Mouse (Mus musculus) gastrocnemius, postnatal 10 days (tissue): Measurements from ENCODE around the gene Cphx2. TPM values are rescaled to one million over a fixed set of nuclear protein-coding genes. Genes with fewer than 3 reads are reported as not detected.
"Not testable (repeated sequence)": the region's sequence is repeated elsewhere in the genome, so short reads cannot be mapped to it uniquely, and the experiment has no call there.

Experiments
- DNase-seq: peaks from one replicate; pipeline ENCODE4 v3.0.0; 2021; ENCODE audit warnings: mixed read lengths
- long read RNA-seq, 2 experiments: library from polyadenylated mRNA; stranded (forward); transcript quantifications; one replicate each; pipeline ENCODE4 v2.0.0; 2021
- total RNA-seq, 2 experiments: library from RNA; stranded (reverse); gene quantifications; 2 replicates each; pipeline ENCODE4 v1.2.3; 2021

Gene Cphx2
- not detected for total RNA-seq
- long read RNA-seq, experiment 1, result 0 reads
- long read RNA-seq, experiment 2, result 0 reads

- DNase-seq, result not testable (repeated sequence)
Measured at GRCm38 (mm10) chr14:26081216-26081615, at the start of gene Cphx2. TSS of gene Cphx2 (plus strand) at chr14:26081516.

- not testable (repeated sequence) for DNase-seq
Measured at GRCm38 (mm10) chr14:26034364-26034763, 47.0 kb upstream of the Cphx2 start.

- DNase-seq, result not testable (repeated sequence)
Measured at GRCm38 (mm10) chr14:26035439-26035838, 45.9 kb upstream of the Cphx2 start.

- DNase-seq, result not testable (repeated sequence)
Measured at GRCm38 (mm10) chr14:26042611-26043010, 38.7 kb upstream of the Cphx2 start, which contains the start of gene Gm9780. TSS of gene Gm9780 (minus strand) at chr14:26042711.

DNA sequence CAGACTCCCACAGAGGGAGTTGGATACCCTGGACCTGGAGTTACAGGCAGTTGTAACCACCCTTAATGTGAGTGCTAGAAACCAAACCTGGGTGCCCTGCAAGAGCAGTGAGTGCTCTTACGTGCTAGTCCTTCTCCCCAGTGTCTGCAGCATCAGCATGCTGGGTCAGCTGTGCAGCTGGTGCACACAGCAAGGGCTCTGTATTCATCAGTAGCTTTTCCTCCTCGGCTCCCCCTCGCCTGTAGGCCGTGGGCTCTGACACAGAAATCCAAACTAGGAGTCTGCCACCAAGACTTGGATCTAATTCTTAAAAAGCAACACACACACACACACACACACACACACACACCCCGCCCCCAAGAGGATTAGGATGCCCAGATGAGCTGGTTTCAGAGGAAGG is 36.3 kb upstream of the Cphx2 start:
- not testable (repeated sequence) for DNase-seq

GRCm38 (mm10) chr14:26047026-26047425 is 34.3 kb upstream of the Cphx2 start:
- DNase-seq, result not testable (repeated sequence)

DNA sequence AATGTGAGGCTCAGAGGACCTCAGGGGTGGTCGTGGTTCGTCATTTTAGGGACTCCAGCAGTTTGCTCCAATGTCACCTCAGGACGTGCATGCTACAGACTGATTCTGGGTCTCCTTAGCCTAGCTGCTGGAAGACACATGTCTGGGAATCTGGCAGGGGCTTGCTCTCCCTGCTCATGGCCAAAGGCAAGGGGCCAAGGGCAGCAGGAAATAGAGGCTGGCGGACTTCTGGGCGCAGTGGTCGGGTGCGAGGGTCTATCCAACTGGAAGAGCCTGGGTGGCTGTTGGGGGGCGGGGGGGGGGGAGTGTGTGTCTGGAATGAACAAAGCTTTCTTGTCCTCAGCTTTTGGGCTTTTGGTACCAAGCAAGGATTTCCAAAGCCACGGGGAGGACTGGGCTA is 32.5 kb upstream of the Cphx2 start:
- DNase-seq, result not testable (repeated sequence)

DNA sequence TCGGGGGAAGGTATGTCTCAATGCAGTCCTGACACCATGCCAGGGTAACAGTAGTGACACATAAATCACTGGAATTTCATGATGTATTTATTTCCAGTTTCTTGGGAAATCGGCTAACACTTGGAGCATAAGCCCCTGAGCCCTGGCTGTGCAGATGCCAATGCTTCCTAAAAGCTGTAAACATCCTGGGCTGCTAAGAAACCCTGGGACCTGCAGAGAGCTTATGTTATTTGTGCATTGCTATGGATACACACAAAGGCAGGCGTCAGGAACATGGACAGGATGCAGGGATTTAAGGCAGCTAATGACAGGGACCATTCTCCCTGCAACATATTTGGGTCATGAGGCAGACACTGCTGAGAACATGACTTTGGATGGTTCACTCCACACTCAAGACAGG is 23.1 kb upstream of the Cphx2 start:
- not testable (repeated sequence) for DNase-seq

DNA sequence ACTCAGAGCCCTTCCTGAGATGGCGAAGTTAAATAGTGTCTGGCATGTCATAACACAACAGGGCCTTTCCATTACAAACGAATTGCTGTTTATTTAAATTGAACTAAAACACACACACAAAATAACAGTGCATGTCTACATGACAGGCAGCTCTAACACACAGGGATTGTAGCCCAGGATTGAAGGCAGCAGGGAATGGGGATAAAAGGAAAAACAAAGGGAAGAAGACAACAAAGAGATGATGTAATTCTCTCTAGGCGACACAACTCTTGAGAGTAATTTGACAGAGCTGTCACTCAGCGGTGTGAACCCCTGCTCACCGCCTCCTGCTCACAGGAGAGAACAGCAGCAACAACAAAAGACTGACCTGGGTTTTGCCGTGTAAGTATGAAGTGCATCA is 22.0 kb upstream of the Cphx2 start:
- not testable (repeated sequence) for DNase-seq

DNA sequence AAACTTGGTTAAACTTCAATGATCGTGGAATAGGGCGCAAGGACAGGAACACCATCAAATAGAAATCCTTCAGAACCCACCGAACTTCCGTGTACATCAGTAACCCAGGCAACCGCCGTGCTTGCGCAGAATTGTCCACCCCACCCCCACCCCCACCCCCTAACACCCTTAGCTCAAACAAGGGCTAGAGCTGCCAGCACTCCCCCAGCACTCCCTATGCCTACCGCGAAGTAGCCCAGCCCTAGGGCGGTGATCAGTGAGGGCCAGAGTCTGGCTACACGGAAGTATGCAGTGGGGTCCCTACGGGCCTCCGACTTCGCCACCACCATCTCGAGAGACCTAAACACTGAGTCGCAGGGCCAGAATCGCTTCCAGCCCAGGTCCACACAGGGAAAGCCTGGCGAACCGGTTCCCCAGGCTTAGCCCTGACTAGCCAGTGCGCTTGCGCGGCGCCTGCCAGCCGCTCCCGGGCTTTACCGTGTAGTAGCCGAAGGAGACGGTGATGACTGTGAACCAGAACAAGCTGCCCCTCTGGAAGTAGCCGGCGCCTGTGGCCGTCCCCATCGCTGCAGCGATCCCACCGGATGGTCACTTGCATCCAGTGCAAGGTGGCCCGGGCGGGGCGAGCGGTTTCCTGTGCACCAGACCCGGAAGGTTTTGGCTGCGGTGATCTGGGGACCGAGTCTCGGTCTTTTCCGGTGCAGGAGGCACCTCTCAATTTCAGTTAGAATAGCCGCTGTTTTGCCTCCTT is 14.6 kb upstream of the Cphx2 start:
- DNase-seq, result not testable (repeated sequence)

DNA sequence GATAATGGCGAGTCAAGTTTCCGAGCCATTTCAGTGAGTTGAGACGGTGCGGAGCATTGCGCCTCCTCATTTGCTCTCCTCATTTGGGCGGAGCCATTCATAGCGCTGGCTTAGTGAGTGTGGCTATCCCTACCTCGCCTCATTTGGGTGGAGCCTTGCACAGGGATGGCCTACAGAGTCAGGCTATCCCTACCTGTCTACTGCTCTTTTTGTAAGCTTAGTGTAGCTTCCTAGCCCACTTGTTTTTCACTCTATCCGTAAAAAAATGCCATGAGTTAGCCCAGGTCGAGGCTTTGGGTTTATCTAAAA is 14.0 kb upstream of the Cphx2 start, which contains the start of gene Tmem254c:
Gene Tmem254c (minus strand): TSS at position 31 of the 309 bp plus-strand sequence.
- DNase-seq, result not testable (repeated sequence)

DNA sequence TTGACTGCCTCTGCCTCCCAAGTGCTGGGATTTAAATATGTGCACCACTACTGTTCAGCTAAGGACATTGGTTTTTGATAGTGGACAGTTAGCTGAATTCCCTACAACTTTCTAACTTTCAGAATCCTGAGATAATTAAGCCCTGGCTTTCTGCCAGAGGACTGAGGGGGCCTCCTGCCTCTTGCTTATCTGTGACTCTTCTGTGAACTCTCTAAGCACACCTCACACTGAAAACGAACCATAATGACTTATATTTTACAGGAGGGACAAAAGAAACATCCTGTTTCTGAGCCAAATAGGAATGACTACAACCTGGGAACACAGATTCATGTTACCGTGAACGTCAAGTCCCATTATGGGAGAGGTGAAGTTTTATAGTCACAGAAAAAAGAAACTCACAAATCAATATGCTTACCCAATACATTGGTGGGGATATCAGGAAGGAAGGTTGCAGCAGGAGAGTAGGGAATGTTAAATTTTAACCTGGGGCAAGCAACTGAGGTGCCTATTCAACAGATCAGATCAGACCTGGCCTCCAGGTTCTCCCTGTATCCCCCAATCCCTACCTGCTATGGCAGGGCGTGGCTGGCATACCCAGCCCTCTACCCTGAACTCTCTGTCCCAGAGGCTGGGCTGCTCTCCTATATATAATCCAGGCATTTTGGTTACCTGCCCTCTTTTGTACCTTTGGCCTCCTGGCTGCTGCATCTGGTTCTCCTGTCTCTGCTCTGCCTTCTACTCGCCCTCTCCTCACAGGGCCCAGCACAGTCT is 4.5 kb upstream of the Cphx2 start:
- not testable (repeated sequence) for DNase-seq

DNA sequence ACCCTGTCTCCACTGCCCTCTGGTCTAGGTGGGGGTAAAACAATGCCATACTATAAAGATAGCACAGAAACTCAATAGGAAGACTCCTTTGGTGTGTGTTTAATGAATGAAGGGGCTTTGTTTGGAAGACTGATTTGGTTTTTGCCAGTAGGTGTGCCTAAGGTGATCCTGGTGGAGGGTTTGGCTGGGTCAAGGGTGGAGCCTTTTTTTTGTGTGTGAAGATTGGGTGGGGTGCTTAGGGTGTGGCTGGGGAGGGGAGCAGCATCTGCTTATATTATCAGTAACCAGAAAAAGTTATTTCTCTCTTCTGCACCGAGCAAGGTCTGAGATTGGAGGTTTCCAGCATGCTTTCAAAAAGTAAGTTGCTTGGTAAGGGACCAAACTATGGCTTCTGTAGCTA is 681 bp downstream of the Cphx2 start, which contains the start of gene Cphx3:
Gene Cphx3 (plus strand): TSS at position 301 of the 400 bp plus-strand sequence.
- not testable (repeated sequence) for DNase-seq

DNA sequence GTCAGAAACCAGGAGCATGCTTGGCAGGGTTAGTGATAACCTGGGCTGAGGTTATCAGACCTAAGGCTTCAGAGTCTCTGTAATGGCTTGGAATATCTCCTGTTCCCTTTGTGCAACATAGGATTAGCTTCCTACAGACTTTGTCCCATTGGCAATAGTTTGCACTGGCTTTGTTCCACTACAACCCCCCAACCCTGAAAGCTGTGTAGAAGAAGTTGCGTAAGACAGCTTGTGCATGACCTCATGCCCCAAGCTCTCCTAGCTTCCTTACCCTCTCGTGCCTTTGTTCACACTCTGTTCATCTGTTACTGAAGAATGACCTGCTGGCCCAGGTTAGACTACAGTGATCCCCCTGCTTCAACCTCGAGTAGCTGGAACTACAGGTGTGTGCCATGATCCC is 16.3 kb downstream of the Cphx2 start:
- DNase-seq, result not testable (repeated sequence)

- not testable (repeated sequence) for DNase-seq
Measured at GRCm38 (mm10) chr14:26118150-26118549, 36.8 kb downstream of the Cphx2 start, which contains the start of gene Duxbl2. TSS of gene Duxbl2 (plus strand) at chr14:26118349.

DNA sequence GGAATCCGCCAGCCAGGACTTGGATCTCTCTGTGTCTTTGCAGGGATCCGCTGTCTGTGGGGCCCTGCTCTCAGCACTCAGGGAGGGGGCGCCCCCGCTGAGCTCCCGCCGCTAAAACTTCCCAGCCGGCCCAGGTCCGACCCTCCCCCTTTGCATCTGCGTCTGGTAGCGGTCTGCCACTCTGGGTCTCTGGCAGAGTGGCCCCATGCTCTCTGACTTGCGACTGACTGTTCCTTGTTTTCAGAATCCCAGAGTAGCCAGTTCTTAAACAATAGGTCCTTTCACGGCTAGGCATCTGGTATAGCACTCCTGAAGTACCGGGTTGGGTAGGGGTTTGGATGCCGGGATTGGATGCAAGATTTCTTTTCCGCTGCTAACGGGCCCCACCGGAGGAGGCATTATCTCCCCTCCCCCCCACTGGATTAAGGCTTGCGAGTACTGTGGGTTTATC is 37.3 kb downstream of the Cphx2 start:
- not testable (repeated sequence) for DNase-seq

DNA sequence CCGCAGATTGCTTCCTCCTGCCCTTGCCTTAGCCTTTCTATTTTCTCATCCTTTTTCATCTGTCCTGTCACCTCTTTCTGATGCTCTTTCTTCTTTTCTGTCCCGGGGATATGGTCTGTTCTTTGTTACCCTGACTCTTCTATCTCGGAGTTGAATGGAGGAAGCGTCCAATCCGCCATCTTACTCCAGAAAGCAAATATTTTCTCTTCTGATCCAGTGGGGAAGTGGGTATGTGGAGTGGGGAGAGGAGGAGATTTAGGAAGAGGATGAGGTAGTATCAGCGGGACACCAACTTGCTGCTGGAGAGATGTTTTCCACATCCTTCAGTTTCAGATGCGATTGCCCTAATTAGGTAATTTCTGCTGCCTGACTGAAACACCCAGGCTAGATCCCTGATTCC is 37.8 kb downstream of the Cphx2 start:
- not testable (repeated sequence) for DNase-seq

Other genes starting within 250 kb of the Cphx2 start
- 10 to 100 TPM; 95.6 to 97.7 TPM for gene Anxa11, start 239.4 kb upstream of the Cphx2 start, total RNA-seq
- gene Plac9a, start 178.4 kb upstream of the Cphx2 start, total RNA-seq, result 1 to 10 TPM; 2.5 to 6.4 TPM
- 1 to 10 TPM; 2.5 to 3.1 TPM for gene Tmem254a, start 153.8 kb upstream of the Cphx2 start, total RNA-seq
- not detected for gene Cphx1, start 143.2 kb upstream of the Cphx2 start, total RNA-seq
- gene Duxbl1, start 102.9 kb upstream of the Cphx2 start, total RNA-seq, result under 1 TPM; 0.52 to 0.75 TPM
- gene Gm9780, start 38.8 kb upstream of the Cphx2 start, total RNA-seq, result 10 to 100 TPM; 22.1 to 34.3 TPM
- 10 to 100 TPM; 17.5 to 18.6 TPM for gene Tmem254c, start 14.2 kb upstream of the Cphx2 start, total RNA-seq
- gene Cphx3, start 781 bp downstream of the Cphx2 start, total RNA-seq, result not detected
- gene Duxbl2, start 36.8 kb downstream of the Cphx2 start, total RNA-seq, result 1 to 10 TPM; 2.1 to 2.2 TPM
- gene Plac9b, start 101.0 kb downstream of the Cphx2 start, total RNA-seq, result 10 to 100 TPM; 77.9 to 90.8 TPM
- gene Tmem254b, start 125.5 kb downstream of the Cphx2 start, total RNA-seq, result 1 to 10 TPM; 3.7 to 4.0 TPM
- 1 to 10 TPM in 1 of 2 experiments, under 1 TPM in 1; 0.85 to 3.1 TPM for gene Duxbl3, start 176.4 kb downstream of the Cphx2 start, total RNA-seq